Mouse (Mus musculus) brain, embryonic 14.5 days (tissue): ENCODE data around the gene Magi2.

ENCODE experiments used
- CTCF ChIP-seq: fragments of 200-500 bp; IDR thresholded peaks from 2 replicates; pipeline ENCODE4 v1.5.1; 2012; ENCODE audit warnings: inconsistent platforms, mild to moderate bottlenecking, moderate library complexity, borderline replicate concordance; ENCODE audit not compliant: insufficient read depth, insufficient read length; ENCODE audit errors: extremely low read depth
- POLR2A ChIP-seq: fragments of 200-500 bp; IDR thresholded peaks from 2 replicates; pipeline ENCODE4 v1.6.1; 2012; ENCODE audit warnings: mild to moderate bottlenecking, inconsistent platforms, borderline replicate concordance; ENCODE audit not compliant: poor library complexity, insufficient read depth, insufficient read length, severe bottlenecking; ENCODE audit errors: extremely low read depth

DNA sequence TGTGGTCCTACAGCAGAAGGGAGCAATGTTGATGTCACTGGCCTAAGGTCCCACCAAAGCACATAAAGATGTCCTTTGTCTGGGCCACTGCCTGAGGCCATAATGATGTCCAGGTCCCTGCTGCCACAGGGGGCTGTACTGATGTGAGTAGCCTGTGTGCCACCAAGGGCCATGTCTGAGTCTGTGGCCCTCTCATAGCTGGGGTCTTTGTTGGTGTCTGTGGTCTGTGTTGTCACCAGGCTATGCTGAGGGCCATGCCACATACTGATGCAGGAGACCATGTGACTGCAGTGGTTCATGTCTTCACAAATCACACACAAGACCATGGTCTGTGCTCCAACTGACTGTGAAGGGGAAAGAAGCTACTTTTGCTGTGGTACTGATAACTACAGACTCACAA, 1015.7 kb downstream of the Magi2 start:
- TF ChIP-seq CTCF, result no peak
- TF ChIP-seq POLR2A, result no peak
